Mouse (Mus musculus) kidney, adult 2 months (tissue): ENCODE data around the gene Cytip.

Experiments used
- CTCF ChIP-seq: fragments of 200-500 bp; conservative IDR thresholded peaks from 2 replicates; pipeline ENCODE4 v1.5.1; 2011; ENCODE audit warnings: low read depth, mild to moderate bottlenecking, control low read depth, low read length, moderate library complexity, mixed read lengths; ENCODE audit not compliant: insufficient read depth, insufficient read length
- POLR2A ChIP-seq: fragments of 200-500 bp; IDR thresholded peaks from one replicate; pipeline ENCODE4 v1.6.1; 2011; ENCODE audit warnings: low read depth, low read length, control low read depth

- TF ChIP-seq CTCF (no peak), POLR2A (no peak)
Measured at GRCm38 (mm10) chr2:58188903-58189302, 6.4 kb downstream of the Cytip start.
